Mouse (Mus musculus): ENCODE measurements at regions not wholly inside any gene's neighbourhood (a gene's known extent, or its start where the extent isn't known, plus 50 kb on each side); places are given as distances from the start of the nearest gene placed in this dataset.

DNA sequence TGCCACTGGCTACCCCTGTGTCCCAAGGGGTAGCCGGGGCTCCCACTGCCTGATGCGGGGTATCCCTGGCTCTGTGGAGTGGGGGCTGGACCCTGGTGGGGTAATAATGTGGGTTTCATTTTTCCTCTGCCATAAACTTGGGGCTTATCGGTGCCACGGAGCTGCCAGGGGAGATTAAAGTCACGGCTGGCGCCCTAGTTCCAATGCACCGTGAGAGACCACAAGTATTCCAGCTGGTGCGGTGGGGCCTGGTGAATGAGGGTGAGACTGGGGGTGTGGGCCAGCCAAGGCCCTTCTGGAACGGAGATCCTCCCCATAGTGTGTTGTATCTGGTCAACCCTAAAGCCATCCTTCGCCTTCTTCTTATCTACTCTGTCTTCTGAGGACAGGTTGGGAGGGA, 153.3 kb downstream of the Pja1 start:
- DNase-seq (ENCODE audit: extremely low spot score, low spot score): peak; percentile 13
- H3K9me3 ChIP-seq: no peaks in the 10 kb centered on the region
- no peak overlapping the region for H3K4me3 ChIP-seq
- peaks cover 100% of the 10 kb centered on the region for H3K27me3 ChIP-seq (ENCODE audit: poor library complexity, severe bottlenecking)
- H3K4me1 ChIP-seq: peaks cover 40% of the 10 kb centered on the region
- no peaks in the 10 kb centered on the region for H3K36me3 ChIP-seq (replicated peaks)
- H3K27ac ChIP-seq: no peak overlapping the region
- WGBS: 84% methylated on average over 10 of the region's 10 CpGs

DNA sequence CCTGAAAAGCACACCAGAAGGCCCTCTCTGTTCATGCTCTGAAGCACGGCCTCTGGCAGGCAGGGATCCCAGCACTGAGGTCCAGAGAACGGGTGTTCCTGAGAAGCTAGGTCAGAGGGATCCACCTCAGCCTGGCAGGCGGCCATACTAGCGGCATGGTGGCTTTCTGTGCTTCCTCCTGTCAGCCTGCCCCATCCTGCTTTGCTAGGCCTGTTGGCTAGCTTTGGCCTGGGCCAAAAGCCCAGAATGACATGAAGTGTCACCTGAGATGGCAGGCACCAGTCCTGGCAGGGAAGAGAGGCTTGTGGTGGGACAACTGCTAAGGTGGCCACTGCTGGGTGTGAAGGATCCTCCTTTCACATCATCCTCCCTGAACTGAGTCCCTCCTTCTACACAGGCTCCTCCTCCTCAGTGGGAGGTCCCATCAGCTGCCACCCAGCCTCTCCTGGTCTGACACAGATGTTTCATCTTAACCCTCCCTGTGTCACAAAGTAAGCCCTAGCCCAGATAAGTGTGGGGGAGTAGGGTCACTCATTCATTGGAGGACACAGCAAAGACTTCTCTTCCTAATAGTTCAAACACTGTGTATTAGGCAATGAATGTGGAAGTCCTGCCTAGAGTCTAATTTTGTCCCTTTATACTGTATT, 154.5 kb downstream of the Pja1 start:
- peak; percentile 12 for DNase-seq (ENCODE audit: extremely low spot score, low spot score)
- H3K4me3 ChIP-seq: no peak overlapping the region
- 72% methylated on average over 4 of the region's 4 CpGs for WGBS
- peak overlapping the region; percentile 48; the same call in 1 of the 2 replicates for H3K27ac ChIP-seq
- H3K4me1 ChIP-seq: peaks cover 37% of the 10 kb centered on the region
- H3K36me3 ChIP-seq (replicated peaks): no peaks in the 10 kb centered on the region
- no peaks in the 10 kb centered on the region for H3K9me3 ChIP-seq
- peaks cover 96% of the 10 kb centered on the region for H3K27me3 ChIP-seq (ENCODE audit: poor library complexity, severe bottlenecking)

DNA sequence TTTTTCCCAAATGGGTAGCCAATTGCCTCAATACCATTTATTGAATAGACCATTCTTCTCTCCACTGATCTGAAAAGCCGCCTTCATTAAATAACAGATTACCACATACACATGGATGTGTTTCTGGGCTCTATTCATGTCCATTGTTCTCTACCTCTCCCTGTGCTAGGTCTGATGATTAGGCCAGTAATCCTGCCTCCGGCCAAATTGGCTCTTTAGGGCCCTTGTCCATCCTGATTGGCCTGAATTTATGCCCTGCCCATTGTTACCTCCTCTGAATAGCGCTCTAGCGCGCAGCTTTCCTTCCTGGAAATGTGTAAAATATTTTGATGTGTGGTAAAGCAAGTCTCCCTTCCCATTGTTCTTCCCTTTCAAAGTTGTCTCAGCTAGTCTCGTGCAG, 163.2 kb downstream of the Efnb1 start:
- H3K27me3 ChIP-seq (ENCODE audit: poor library complexity, severe bottlenecking): peaks cover 98% of the 10 kb centered on the region
- 36% methylated on average over 6 of the region's 6 CpGs for WGBS
- no peaks in the 10 kb centered on the region for H3K36me3 ChIP-seq (replicated peaks)
- H3K4me3 ChIP-seq: no peak overlapping the region
- DNase-seq (ENCODE audit: extremely low spot score, low spot score): peak; percentile 63
- H3K27ac ChIP-seq: no peak overlapping the region
- no peaks in the 10 kb centered on the region for H3K9me3 ChIP-seq
- peaks cover 38% of the 10 kb centered on the region for H3K4me1 ChIP-seq

DNA sequence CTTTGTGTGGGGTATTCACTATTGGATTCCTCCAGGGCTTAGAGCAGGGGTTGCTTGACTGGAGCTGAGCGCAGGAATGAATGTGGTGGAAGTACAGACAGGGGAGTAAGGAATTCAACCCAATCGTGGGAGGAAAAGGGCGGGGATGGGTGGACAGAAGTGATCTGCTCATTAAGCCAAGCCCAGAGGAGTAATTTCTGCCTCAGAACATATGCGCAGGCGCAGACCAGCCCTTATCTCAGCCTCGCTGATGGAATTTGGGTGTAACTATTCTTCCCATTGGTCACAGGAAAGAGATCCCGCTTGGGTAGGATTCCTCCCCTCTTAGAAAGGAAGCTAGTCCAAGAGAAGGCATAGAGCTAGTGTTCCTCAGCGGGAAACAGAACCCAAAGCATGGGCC, 158.8 kb downstream of the Efnb1 start:
- H3K4me1 ChIP-seq: peaks cover 62% of the 10 kb centered on the region
- 69% methylated on average over 8 of the region's 8 CpGs for WGBS
- peaks cover 100% of the 10 kb centered on the region for H3K27me3 ChIP-seq (ENCODE audit: poor library complexity, severe bottlenecking)
- H3K36me3 ChIP-seq (replicated peaks): no peaks in the 10 kb centered on the region
- H3K4me3 ChIP-seq: no peak overlapping the region
- peak overlapping the region; percentile 33; the same call in 1 of the 2 replicates for H3K27ac ChIP-seq
- DNase-seq (ENCODE audit: extremely low spot score, low spot score): no peak
- H3K9me3 ChIP-seq: no peaks in the 10 kb centered on the region

DNA sequence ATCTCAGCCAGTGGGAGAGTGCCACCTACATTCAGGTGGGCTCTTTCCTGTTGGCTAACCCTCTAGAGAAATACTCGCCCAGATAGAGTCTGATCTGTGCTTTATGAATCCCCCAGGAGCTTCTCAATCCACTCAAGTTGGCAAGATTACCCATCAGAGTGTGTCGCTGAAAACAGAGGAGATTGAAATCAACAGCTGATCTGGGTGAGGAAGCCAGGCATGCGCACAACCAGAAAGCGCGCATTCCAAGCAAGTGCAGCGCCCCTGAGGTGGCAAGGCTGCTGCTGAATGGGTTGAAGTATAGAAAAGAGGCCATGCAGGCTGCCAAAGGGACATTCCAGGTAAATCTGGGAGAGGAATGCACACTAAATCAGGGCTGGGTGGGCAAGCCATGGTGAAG, 158.0 kb downstream of the Efnb1 start:
- DNase-seq (ENCODE audit: extremely low spot score, low spot score): no peak
- WGBS: 80% methylated on average over 6 of the region's 6 CpGs

DNA sequence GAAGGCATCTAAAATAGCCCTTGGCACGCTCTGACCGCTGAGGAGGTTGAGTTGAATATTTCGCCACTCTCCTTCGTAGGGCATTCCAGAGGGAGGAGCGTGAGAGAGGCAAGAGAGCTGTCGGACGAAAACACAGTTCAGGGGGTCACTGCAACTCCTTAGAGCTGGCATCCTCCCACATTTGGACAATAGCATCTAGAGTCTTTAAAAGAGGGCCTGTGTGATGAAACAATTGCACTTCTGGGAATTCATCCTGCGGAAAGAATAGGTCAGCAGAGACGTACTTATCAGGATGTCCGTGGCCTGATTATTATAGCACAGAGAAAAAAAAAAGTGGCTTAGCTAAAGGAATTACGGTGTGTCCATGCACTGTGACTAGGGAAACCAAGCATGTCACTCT, 156.8 kb downstream of the Efnb1 start:
- DNase-seq (ENCODE audit: extremely low spot score, low spot score): no peak
- peaks cover 100% of the 10 kb centered on the region for H3K27me3 ChIP-seq (ENCODE audit: poor library complexity, severe bottlenecking)
- WGBS: 72% methylated on average over 11 of the region's 11 CpGs
- no peak overlapping the region for H3K4me3 ChIP-seq
- H3K27ac ChIP-seq: no peak overlapping the region
- H3K9me3 ChIP-seq: no peaks in the 10 kb centered on the region
- no peaks in the 10 kb centered on the region for H3K36me3 ChIP-seq (replicated peaks)
- H3K4me1 ChIP-seq: peaks cover 44% of the 10 kb centered on the region

More for the DNA sequence above, 158.0 kb downstream of the Efnb1 start:
- Histone ChIP-seq H3K27ac (0 out of 2 replicates have a peak overlapping the region, but pooled peaks have one; percentile 33), H3K36me3 (replicated peaks) (no peaks in the 10 kb centered on the region), H3K4me1 (peaks cover 54% of the 10 kb centered on the region), H3K27me3 (ENCODE audit: poor library complexity, severe bottlenecking) (peaks cover 100% of the 10 kb centered on the region), H3K9me3 (no peaks in the 10 kb centered on the region), H3K4me3 (no peak overlapping the region)

DNA sequence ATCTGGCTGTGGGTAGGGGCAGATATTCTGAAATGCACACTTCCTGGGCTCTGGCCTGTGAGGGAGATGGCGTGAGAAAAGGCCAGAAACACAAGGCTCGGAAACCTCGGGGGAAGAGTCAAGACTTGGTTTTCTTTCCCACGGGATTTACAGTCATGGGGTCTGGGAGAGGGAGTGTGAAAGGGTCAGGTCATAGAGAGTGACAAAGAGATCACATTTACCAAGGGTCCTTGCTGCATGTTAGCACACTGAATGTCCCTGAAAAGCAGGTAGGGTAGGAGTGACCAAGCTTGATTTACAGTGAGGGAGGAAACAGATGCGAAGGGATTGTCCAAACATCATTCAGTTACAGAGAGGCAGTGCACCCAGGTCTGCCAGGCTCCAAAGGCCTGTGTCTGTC, 156.0 kb downstream of the Efnb1 start:
- Histone ChIP-seq H3K27ac (peak overlapping the region; percentile 79), H3K4me1 (peaks cover 40% of the 10 kb centered on the region), H3K27me3 (ENCODE audit: poor library complexity, severe bottlenecking) (peaks cover 100% of the 10 kb centered on the region), H3K4me3 (no peak overlapping the region), H3K36me3 (replicated peaks) (no peaks in the 10 kb centered on the region), H3K9me3 (no peaks in the 10 kb centered on the region)
- 66% methylated on average over 5 of the region's 5 CpGs for WGBS
- DNase-seq (ENCODE audit: extremely low spot score, low spot score): no peak

DNA sequence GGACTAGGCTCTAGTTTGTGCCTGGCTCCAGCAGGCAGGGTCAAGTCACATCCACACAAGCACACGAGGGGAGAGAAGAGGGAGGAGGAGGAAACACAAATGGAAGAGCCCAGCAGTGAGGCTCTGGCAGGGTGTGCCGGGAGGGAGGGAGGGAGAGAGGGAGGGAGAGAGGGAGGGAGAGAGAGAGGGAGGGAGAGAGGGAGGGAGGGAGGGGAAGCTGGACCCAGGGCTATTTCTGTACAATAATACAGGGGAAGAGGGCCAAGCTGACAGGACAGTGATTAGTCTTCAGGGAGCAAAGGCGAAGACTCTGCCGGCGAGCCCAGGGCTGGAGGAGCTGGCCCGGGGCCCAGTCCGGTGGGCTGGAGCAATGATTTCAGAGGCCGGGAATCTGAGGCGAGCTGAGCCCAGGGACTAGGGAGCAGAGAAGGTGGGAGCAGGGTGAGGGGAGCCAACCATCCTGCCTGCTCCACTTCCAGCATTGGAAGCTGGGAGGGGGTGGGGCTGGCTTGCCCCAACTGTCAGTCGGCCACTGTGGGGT, 155.6 kb downstream of the Efnb1 start:
- peaks cover 100% of the 10 kb centered on the region for H3K27me3 ChIP-seq (ENCODE audit: poor library complexity, severe bottlenecking)
- H3K27ac ChIP-seq: peak overlapping the region; percentile 79
- peaks cover 41% of the 10 kb centered on the region for H3K4me1 ChIP-seq
- WGBS: 37% methylated on average over 8 of the region's 10 CpGs
- no peaks in the 10 kb centered on the region for H3K9me3 ChIP-seq
- no peaks in the 10 kb centered on the region for H3K36me3 ChIP-seq (replicated peaks)
- no peak for DNase-seq (ENCODE audit: extremely low spot score, low spot score)
- no peak overlapping the region for H3K4me3 ChIP-seq

DNA sequence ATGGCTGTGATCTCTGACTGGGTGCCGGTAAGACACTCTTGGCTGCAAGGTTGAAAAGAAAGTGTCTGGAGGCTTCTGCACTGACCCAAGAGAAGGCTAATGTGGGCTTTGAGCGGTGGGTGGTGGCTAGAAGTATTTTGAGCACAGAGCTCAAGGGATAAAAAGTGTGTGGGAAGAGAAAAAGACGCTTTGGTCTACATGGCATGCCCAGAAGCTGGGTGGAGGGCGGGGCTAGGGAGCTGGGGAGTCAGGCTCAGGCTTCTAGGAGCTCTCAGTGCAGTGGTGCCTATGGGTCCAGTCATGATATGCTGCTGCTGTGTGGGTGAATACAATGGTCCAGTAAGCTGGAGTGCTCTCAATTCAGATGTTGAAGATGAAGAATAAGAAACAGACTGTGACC, 152.1 kb downstream of the Efnb1 start:
- H3K36me3 ChIP-seq (replicated peaks): no peaks in the 10 kb centered on the region
- no peak overlapping the region for H3K27ac ChIP-seq
- WGBS: 88% methylated on average over 4 of the region's 4 CpGs
- no peaks in the 10 kb centered on the region for H3K9me3 ChIP-seq
- H3K27me3 ChIP-seq (ENCODE audit: poor library complexity, severe bottlenecking): peaks cover 100% of the 10 kb centered on the region
- H3K4me3 ChIP-seq: no peak overlapping the region
- H3K4me1 ChIP-seq: peaks cover 42% of the 10 kb centered on the region
- DNase-seq (ENCODE audit: extremely low spot score, low spot score): no peak

DNA sequence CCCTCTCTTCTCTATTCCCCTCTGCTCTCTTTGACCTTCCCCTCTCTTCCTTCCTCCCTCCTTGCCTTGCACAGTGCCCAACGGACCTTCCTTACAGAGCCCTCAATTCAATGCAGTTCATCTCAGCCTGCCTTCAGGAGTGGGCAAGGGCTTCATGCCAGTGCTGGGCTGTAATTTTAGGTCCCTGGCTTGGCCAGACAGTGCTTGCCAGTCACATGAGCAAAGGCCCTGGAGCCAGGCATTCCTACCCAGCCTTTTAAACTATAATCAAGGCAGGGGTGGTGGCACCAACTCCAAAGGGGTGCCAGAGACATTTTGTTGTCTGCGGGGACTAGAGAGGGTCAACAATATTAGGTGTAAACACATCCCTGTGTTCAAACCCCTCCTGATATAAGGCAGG, 150.9 kb downstream of the Efnb1 start:
- H3K4me3 ChIP-seq: no peak overlapping the region
- no peaks in the 10 kb centered on the region for H3K9me3 ChIP-seq
- H3K27me3 ChIP-seq (ENCODE audit: poor library complexity, severe bottlenecking): peaks cover 100% of the 10 kb centered on the region
- DNase-seq (ENCODE audit: extremely low spot score, low spot score): no peak
- H3K27ac ChIP-seq: no peak overlapping the region
- H3K36me3 ChIP-seq (replicated peaks): no peaks in the 10 kb centered on the region
- 67% methylated on average over 2 of the region's 2 CpGs for WGBS
- peaks cover 31% of the 10 kb centered on the region for H3K4me1 ChIP-seq

DNA sequence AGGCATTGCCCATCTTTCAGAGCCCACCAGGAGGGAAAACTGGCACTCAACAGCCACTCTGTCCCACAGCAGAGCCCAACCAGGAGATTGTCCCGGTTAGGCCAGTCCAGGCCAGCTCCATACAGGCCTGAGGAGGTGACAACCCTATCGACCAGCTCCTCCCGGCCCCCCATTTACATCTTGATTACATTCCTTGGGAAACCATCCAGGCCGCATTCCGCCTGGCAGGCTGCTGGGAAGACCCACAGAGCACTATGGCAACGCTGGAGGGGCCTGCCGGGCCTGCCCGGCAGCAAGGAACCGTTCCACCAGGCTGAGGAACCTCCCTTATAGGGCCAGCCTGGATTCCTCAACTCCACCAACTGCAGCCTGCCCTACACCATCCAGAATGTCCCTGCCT, 149.7 kb downstream of the Efnb1 start:
- peaks cover 100% of the 10 kb centered on the region for H3K27me3 ChIP-seq (ENCODE audit: poor library complexity, severe bottlenecking)
- H3K4me1 ChIP-seq: peaks cover 29% of the 10 kb centered on the region
- peak overlapping the region; percentile 77 for H3K27ac ChIP-seq
- peak; percentile 41 for DNase-seq (ENCODE audit: extremely low spot score, low spot score)
- WGBS: 23% methylated on average over 9 of the region's 9 CpGs
- H3K36me3 ChIP-seq (replicated peaks): no peaks in the 10 kb centered on the region
- no peak overlapping the region for H3K4me3 ChIP-seq
- H3K9me3 ChIP-seq: no peaks in the 10 kb centered on the region

DNA sequence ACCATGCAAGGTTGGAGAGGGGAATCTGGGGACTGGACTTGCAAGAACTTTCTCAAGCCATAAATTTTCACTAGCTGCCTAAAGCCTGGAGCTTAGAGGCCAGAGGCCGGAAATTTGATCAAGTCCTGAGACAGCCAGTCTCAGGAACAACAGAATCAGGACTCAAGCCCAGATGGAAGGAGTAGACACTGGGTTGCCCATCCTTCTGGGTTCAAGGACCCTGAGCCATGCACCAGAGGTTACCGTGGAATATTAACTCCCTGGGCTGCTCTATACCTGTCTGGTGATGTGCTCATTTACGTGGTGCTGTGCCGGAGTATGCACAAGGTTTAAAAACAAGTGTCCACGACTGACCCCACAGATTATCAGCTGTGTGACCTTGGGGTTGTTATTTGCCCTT, 145.1 kb downstream of the Efnb1 start:
- Histone ChIP-seq H3K36me3 (replicated peaks) (no peaks in the 10 kb centered on the region), H3K9me3 (no peaks in the 10 kb centered on the region), H3K4me1 (peaks cover 25% of the 10 kb centered on the region), H3K27ac (peak overlapping the region; percentile 53; the same call in 1 of the 2 replicates), H3K4me3 (no peak overlapping the region), H3K27me3 (ENCODE audit: poor library complexity, severe bottlenecking) (peaks cover 100% of the 10 kb centered on the region)
- WGBS: 79% methylated on average over 5 of the region's 5 CpGs
- no peak for DNase-seq (ENCODE audit: extremely low spot score, low spot score)

DNA sequence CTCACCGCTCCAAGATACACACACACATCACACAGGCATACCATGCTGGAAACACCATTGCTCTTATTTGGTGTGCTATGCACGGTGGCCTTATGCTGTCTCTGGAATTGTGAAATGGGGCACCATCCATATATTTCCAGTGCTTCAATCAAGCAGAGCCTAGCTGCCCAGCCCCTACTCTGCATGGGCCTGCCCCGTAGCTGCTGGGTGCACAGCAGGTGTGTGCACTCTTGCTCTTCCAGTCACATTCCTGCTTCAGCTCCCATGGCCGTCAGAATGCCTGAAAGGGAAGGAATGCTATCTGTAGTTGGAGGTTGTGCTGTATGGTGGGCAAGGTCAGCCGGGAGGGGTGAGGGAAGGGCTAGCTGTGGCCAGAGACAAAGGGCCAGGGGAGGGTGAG, 144.6 kb downstream of the Efnb1 start:
- DNase-seq (ENCODE audit: extremely low spot score, low spot score): no peak
- 53% methylated on average over 5 of the region's 5 CpGs for WGBS
- Histone ChIP-seq H3K36me3 (replicated peaks) (no peaks in the 10 kb centered on the region), H3K4me1 (peaks cover 21% of the 10 kb centered on the region), H3K27me3 (ENCODE audit: poor library complexity, severe bottlenecking) (peaks cover 100% of the 10 kb centered on the region), H3K27ac (peak overlapping the region; percentile 53; the same call in 1 of the 2 replicates), H3K9me3 (no peaks in the 10 kb centered on the region), H3K4me3 (no peak overlapping the region)

All from forebrain, embryonic 10.5 days (tissue).